Mouse (Mus musculus) small intestine, adult 2 months (tissue): Measurements from ENCODE around the gene Hmga1. TPM values are rescaled to one million over a fixed set of nuclear protein-coding genes. Genes with fewer than 3 reads are reported as not detected.
A peak's percentile ranks its signal among the peaks of the same experiment; 100 is the strongest.

Experiments
- H3K27ac ChIP-seq: fragments of 200-500 bp; 2 replicates; pipeline ENCODE4 v1.5.1; 2012; ENCODE audit warnings: low read depth, low read length, control low read depth, inconsistent platforms; ENCODE audit not compliant: insufficient read depth
- H3K27me3 ChIP-seq: fragments of 200-500 bp; 2 replicates; pipeline ENCODE4 v1.6.1; 2012; ENCODE audit warnings: mild to moderate bottlenecking, moderate library complexity, low read length, inconsistent platforms; ENCODE audit not compliant: control insufficient read depth, insufficient read depth
- H3K36me3 ChIP-seq: fragments of 200-500 bp; 2 replicates; pipeline ENCODE4 v1.6.1; 2012; ENCODE audit warnings: mild to moderate bottlenecking, low read length, control low read depth, inconsistent platforms; ENCODE audit not compliant: control insufficient read depth, insufficient read depth
- H3K4me1 ChIP-seq: fragments of 200-500 bp; 2 replicates; pipeline ENCODE4 v1.6.1; 2012; ENCODE audit warnings: low read length, inconsistent platforms, mixed read lengths; ENCODE audit not compliant: control insufficient read depth, insufficient read depth, insufficient read length
- H3K4me3 ChIP-seq: fragments of 200-500 bp; 2 replicates; pipeline ENCODE4 v1.5.1; 2012; ENCODE audit warnings: low read depth, mild to moderate bottlenecking, control low read depth, inconsistent platforms, low read length, moderate library complexity
- CTCF ChIP-seq: fragments of 200-500 bp; IDR thresholded peaks from 2 replicates; pipeline ENCODE4 v1.5.1; 2012; ENCODE audit warnings: low read depth, mild to moderate bottlenecking, control low read depth, inconsistent platforms, low read length, moderate library complexity, mixed read lengths; ENCODE audit not compliant: insufficient replicate concordance, insufficient read length; ENCODE audit errors: extremely low read depth
- POLR2A ChIP-seq: fragments of 200-500 bp; IDR thresholded peaks from 2 replicates; pipeline ENCODE4 v1.6.1; 2012; ENCODE audit warnings: low read depth, mild to moderate bottlenecking, control low read depth, inconsistent platforms, low read length, moderate library complexity
- WGBS: fragments of 180-500 bp; shearing (Covaris S2); methylation state at CpG from one replicate; pipeline ENCODE4 v1.1.7; 2018; 5-methylcytosine and 5-hydroxymethylcytosine counted together
- polyA plus RNA-seq: library from polyadenylated mRNA; depleted of rRNA; stranded (reverse); fragments of >200 nt; gene quantifications from 2 replicates; pipeline ENCODE4 v1.2.3, GENCODE M21; 2012

Hmga1 gene
- polyA plus RNA-seq, 1 experiment, result 91.0 TPM

DNA sequence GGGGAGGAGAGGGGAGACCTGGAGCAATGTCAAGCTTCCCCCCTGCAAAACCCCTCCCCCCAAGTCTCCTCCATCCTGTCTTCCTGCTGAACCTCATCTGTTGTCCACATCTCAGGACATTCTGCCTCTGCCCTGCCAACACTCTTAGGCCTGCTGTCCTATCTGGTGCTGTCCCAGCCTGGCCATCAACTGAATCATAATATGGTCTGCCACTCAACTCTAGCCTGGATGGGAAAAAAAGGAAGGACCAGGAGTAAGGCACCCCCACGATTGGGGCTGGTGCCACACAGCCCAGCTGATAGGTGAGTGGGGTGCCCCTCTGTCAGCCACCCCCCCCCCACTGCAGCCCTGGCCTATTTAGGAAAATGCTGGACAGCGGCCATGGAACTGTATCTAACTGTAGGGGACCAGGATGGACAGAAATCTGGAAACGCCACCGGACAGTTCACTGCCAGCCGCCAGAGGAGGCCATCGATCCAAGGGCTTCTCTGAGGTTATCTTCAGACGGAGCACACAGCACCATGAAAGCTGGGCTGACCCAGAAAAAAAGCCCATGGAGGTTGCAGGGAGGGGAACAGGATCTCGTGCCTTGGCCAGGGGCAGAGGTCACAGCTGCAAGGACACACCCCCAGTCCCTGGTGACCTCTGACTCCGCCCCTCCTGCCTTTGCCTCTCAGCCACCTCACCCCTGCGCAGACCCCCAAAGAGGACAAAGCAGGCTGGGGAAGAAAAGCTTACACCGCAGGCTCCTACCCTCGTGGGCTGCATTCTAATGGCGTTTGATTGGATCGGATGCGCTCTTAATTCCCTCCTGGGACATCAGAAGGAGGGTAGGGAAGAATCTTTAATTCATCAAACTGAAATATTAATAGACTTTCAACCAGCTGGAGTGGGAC lies 37.3 kb upstream of the Hmga1 start:
- no peaks in the 10 kb centered on the region for H3K4me1 ChIP-seq
- no peak overlapping the region for H3K4me3 ChIP-seq
- TF ChIP-seq CTCF (no peak), POLR2A (no peak)
- H3K36me3 ChIP-seq, result no peaks in the 10 kb centered on the region
- H3K27ac ChIP-seq, result no peak overlapping the region
- peaks cover 10% of the 10 kb centered on the region for H3K27me3 ChIP-seq
- WGBS, result 54% methylated on average over 15 of the region's 15 CpGs

DNA sequence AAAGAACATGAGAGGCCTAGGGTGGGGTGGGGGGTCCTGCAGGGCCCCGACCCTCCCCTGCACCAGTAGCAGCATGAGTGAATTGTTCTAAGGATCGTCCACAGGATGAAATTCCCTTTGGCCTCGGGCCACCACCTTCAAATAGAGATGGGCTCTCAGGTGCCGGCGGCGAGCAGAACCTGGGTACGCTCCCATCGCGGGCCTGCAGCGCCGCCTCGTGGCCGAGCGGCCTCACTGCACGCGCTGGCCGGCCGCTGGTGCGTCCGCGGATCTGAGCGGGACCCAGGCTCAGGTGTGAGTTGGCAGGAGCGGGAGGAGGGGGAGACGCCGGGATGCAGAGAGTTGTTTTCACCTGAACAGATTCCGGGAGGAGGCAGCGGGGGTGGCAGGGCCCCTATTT lies 35.7 kb upstream of the Hmga1 start:
- Histone ChIP-seq H3K36me3 (no peaks in the 10 kb centered on the region), H3K27me3 (peaks cover 3% of the 10 kb centered on the region), H3K27ac (no peak overlapping the region), H3K4me1 (no peaks in the 10 kb centered on the region), H3K4me3 (no peak overlapping the region)
- peak; percentile 85 for TF ChIP-seq CTCF
- no peak for TF ChIP-seq POLR2A
- WGBS, result 1% methylated on average over 27 of the region's 27 CpGs

- no peak within 1 kb of the TSS for H3K27ac ChIP-seq
- no peak for TF ChIP-seq CTCF
- no peak for TF ChIP-seq POLR2A
- H3K36me3 ChIP-seq, result no peaks in the 10 kb centered on the region
- H3K4me1 ChIP-seq, result no peaks in the 10 kb centered on the region
- WGBS, result 76% methylated on average over 5 of the region's 5 CpGs
- no peak within 1 kb of the TSS for H3K4me3 ChIP-seq
- peaks cover 3% of the 10 kb centered on the region for H3K27me3 ChIP-seq
Measured at GRCm38 (mm10) chr17:27521303-27521702, 35.0 kb upstream of the Hmga1 start, which contains the start of gene Grm4. TSS of gene Grm4 (minus strand) at chr17:27521403.

DNA sequence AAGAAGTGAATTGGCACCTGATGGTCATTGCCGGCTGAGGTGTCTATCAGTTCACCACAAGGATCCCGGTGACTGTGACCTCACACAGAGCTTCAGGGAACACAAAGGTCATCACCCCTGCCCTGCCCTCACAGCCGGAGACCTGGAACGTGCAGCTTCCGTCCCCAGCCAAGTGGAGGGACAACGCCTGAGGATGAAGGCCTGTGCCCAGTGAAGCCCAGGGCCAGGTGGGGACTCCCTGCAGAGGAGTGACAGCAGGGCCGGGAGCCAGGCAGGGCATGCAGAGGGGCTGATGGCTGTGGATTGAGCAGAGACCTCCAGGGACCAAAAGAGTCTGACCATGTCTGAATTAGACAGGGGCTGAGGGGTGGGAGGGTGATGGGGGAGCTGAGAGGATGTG lies 33.2 kb upstream of the Hmga1 start:
- TF ChIP-seq CTCF (no peak), POLR2A (no peak)
- H3K36me3 ChIP-seq, result no peaks in the 10 kb centered on the region
- 73% methylated on average over 7 of the region's 7 CpGs for WGBS

GRCm38 (mm10) chr17:27527188-27527587 lies 29.1 kb upstream of the Hmga1 start:
- TF ChIP-seq CTCF, result no peak
- TF ChIP-seq POLR2A, result no peak
- no peaks in the 10 kb centered on the region for H3K4me1 ChIP-seq
- 67% methylated on average over 6 of the region's 6 CpGs for WGBS

More for the DNA sequence above, 33.2 kb upstream of the Hmga1 start:
- H3K4me3 ChIP-seq, result no peak overlapping the region
- H3K27ac ChIP-seq, result no peak overlapping the region
- no peaks in the 10 kb centered on the region for H3K4me1 ChIP-seq
- H3K27me3 ChIP-seq, result peaks cover 3% of the 10 kb centered on the region

GRCm38 (mm10) chr17:27528030-27528429 lies 28.3 kb upstream of the Hmga1 start:
- no peaks in the 10 kb centered on the region for H3K4me1 ChIP-seq
- H3K27me3 ChIP-seq, result no peaks in the 10 kb centered on the region
- WGBS, result 49% methylated on average over 8 of the region's 8 CpGs
- no peak overlapping the region for H3K27ac ChIP-seq
- TF ChIP-seq POLR2A (no peak), CTCF (no peak)
- no peaks in the 10 kb centered on the region for H3K36me3 ChIP-seq
- no peak overlapping the region for H3K4me3 ChIP-seq

More at GRCm38 (mm10) chr17:27527188-27527587, 29.1 kb upstream of the Hmga1 start:
- H3K27me3 ChIP-seq, result no peaks in the 10 kb centered on the region
- no peaks in the 10 kb centered on the region for H3K36me3 ChIP-seq
- H3K4me3 ChIP-seq, result no peak overlapping the region
- H3K27ac ChIP-seq, result no peak overlapping the region

- no peaks in the 10 kb centered on the region for H3K4me1 ChIP-seq
- H3K27me3 ChIP-seq, result no peaks in the 10 kb centered on the region
- H3K36me3 ChIP-seq, result no peaks in the 10 kb centered on the region
- H3K27ac ChIP-seq, result no peak overlapping the region
- 75% methylated on average over 5 of the region's 5 CpGs for WGBS
- H3K4me3 ChIP-seq, result no peak overlapping the region
- TF ChIP-seq CTCF (no peak), POLR2A (no peak)
Measured at GRCm38 (mm10) chr17:27528767-27529166, 27.5 kb upstream of the Hmga1 start.

DNA sequence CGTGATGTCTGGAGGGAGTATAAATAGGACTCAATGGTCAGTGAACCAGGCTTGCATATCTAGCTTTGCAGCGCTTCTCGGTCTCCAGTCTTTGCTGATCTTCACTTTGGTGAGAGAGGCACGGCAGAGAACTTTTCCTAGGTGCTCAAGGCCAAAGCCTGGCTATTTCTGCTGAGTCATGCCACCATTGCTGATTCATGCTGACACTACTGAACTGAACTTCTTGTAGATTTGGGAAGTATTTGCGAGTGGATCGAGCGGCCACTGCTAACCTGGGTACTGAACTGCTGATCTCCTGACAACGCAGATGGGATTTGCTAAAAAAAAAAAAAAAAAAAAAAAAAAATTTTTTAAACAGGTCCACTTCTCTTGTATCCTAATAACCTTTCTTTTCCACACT lies 24.2 kb upstream of the Hmga1 start:
- WGBS, result 77% methylated on average over 8 of the region's 8 CpGs
- H3K4me3 ChIP-seq, result no peak overlapping the region
- TF ChIP-seq CTCF (no peak), POLR2A (no peak)
- no peaks in the 10 kb centered on the region for H3K36me3 ChIP-seq
- H3K27me3 ChIP-seq, result no peaks in the 10 kb centered on the region
- H3K27ac ChIP-seq, result no peak overlapping the region
- no peaks in the 10 kb centered on the region; the same call in 1 of the 2 replicates for H3K4me1 ChIP-seq
